Mouse (Mus musculus) adrenal gland (tissue): Measurements from ENCODE around the gene Tshr.
"Not testable (repeated sequence)": the region's sequence is repeated elsewhere in the genome, so short reads cannot be mapped to it uniquely, and the experiment has no call there.

ENCODE experiments used
- intact Hi-C: fragments of 180-260 bp; cut with DNase I; formaldehyde crosslinking; loops from one replicate; pipeline ENCODE4 v1.15.1; 2025

The Tshr gene

GRCm38 (mm10) chr12:91496226-91496558 is 111.8 kb downstream of the Tshr start:
- intact Hi-C loops, result no loop called here

- intact Hi-C loops, result no loop called here
These were observed 116.1 kb downstream of the Tshr start for GRCm38 (mm10) chr12:91500475-91500874.

DNA sequence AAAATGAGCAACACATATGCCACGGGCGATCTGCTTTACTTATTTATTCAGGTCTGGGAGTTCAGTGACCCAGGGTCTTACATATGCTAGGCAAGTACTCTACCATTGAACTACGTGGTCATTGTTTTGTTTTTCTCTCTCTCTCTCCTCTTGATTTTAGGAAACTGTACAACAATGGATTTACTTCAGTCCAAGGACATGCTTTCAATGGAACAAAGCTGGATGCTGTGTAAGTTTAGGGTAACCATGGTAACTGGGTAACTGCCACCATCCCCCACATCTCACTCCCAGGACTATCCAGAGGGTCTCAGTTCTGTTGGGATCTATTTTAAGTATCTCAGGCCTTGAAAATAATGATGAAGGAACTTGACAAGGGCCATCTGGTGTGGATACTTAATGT is 127.4 kb downstream of the Tshr start:
- intact Hi-C loops, result no loop called here

GRCm38 (mm10) chr12:91513980-91514379 is 129.6 kb downstream of the Tshr start:
- intact Hi-C loops, result no loop called here

- intact Hi-C loops, result no loop called here
These were observed 133.4 kb downstream of the Tshr start for GRCm38 (mm10) chr12:91517808-91518207.

DNA sequence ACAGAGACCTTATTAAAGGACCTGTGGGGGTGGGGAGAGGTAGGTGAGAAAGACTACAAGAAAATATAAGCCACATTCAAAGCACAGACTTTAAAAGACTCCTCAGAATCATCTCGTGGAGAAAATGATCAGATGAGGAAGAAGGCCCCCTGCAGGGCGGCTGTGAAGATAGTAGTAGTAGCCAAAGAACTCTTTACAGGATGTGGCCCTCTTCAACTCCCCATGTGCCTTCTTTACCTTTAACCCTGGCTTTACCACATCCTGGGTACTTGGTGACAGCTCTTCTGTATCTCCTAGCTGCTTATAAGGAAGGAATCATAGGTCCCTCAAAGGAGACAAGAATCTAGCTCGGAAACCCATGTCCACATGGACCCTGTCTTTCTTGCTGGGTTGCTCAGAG is 139.3 kb downstream of the Tshr start:
- intact Hi-C loops, result no loop called here

GRCm38 (mm10) chr12:91534514-91534913 is 150.2 kb downstream of the Tshr start:
- intact Hi-C loops, result no loop called here

DNA sequence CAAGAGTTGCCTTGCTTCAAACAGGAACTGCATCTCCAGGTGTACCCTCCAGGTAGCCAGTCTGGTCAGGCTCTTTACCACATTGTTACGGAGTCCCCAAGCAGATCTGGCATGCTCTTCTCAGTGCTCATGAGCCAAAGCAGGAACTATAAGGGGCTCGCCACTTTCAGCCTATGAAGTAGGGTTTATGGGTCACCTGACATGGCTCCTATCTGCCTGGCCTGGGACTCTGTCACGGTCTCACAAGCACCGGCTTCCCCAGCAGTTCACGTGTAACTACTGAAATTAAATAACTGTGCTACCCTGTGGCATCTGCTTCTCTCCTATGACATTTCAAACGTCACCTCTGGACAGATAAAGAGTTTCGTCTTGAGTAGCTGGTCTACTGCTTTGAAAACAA is 155.8 kb downstream of the Tshr start:
- intact Hi-C loops, result no loop called here

DNA sequence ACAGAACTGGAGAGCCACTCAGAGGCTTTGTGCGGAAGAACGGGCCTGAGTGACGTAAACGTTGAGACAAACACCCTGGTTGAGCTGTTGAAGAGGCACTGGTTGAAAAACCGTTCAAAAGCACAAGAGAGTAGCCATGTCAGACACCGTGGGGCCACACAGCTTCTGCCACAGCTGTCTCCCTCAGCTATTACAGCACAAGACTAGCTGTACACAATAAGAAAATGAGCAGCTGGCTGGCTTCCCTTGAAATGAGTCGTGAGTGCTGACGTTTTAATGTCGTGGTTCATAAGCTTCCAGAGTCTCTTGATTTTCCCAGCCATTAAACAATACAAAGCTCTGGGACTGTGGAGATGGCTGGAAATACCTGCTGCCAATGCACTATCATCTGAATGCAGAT is 165.1 kb downstream of the Tshr start:
- intact Hi-C loops, result no loop called here

- intact Hi-C loops, result no loop called here
These were observed 167.6 kb downstream of the Tshr start for GRCm38 (mm10) chr12:91551773-91552526.

DNA sequence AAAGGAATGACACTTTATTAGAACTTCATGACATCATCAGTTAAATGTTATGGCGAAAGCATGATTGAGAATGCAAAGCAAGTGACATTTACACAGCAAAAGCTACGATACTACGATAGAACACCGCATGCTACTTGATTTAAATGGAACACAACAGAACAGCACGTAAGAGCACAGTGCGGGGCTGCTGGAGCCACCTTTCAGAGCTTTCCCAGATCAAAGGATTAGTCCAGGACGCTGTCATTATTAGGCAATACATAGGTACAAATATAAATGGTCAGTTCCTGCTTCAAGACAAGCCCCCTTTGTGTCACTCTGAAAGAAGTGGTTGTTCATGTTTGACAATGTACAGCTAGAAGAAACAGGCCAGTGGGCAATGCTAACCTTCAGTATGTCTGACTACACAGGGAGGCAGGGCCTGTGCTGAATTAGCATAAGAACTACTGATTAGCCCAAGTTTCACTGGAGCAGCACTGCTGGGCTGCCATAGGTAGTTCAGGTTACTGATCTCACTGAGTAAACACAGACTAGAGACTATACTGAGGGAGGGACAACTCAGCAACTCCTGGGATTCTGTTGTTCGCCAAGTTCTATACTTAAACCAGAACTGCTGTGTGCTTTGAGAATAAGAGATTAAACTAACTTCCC is 173.1 kb downstream of the Tshr start:
- intact Hi-C loops, result not testable (repeated sequence)

- intact Hi-C loops, result not testable (repeated sequence)
These were observed 173.8 kb downstream of the Tshr start for GRCm38 (mm10) chr12:91558152-91558551.

- intact Hi-C loops, result no loop called here
These were observed 182.8 kb downstream of the Tshr start for GRCm38 (mm10) chr12:91567145-91567544.

- intact Hi-C loops, result no loop called here
These were observed 184.9 kb downstream of the Tshr start for GRCm38 (mm10) chr12:91569255-91569654.

- intact Hi-C loops, result no loop called here
These were observed 187.3 kb downstream of the Tshr start for GRCm38 (mm10) chr12:91571708-91572107.

GRCm38 (mm10) chr12:91579665-91580064 is 195.3 kb downstream of the Tshr start:
- intact Hi-C loops, result no loop called here

GRCm38 (mm10) chr12:91581204-91582070 is 197.1 kb downstream of the Tshr start:
- intact Hi-C loops, result no loop called here

- intact Hi-C loops, result no loop called here
These were observed 198.1 kb downstream of the Tshr start for GRCm38 (mm10) chr12:91582362-91583002.

GRCm38 (mm10) chr12:91583409-91583808 is 199.0 kb downstream of the Tshr start:
- intact Hi-C loops, result no loop called here

DNA sequence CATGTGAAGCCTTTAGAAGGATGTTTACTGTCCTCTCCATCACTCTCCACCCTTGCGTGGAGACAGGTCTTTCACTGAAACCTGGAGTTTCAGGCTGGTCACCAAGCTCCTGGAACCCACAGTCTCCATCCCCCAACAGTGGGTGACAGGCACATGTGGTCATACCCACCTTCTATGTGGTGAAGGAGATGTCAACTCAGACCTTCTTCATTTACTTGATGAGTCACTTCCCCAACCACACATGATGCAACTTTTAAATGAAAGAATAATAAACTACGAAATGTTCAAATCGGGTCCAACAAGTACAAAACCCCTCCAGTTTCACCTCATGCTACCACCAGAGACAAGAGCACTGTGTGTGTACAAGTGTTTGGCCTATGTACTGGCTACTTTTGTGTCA is 200.8 kb downstream of the Tshr start:
- intact Hi-C loops, result no loop called here

- intact Hi-C loops, result not testable (repeated sequence)
These were observed 201.5 kb downstream of the Tshr start for GRCm38 (mm10) chr12:91585815-91586214.

GRCm38 (mm10) chr12:91587077-91587476 is 202.7 kb downstream of the Tshr start:
- intact Hi-C loops, result no loop called here
